In genomic region chr4:66827463-66828162, GRCm38 (mm10) we compare ENCODE assay signal across 8 mouse cellular contexts. TPM values are rescaled to one million over a fixed set of nuclear protein-coding genes. Genes with fewer than 3 reads are reported as not detected.
A peak's percentile ranks its signal among the peaks of the same experiment; 100 is the strongest.
DNase-seq lines count a peak whose midpoint lies in the region; ATAC-seq and TF ChIP-seq lines count a peak whose summit lies in the region.

Gene Tlr4, plus strand, starts transcription at chr4:66827584.

- peak within 1 kb of the TSS; percentile 20 for H3K4me3 ChIP-seq in embryonic facial prominence, embryonic 15.5 days (replicated peaks)
- peak within 1 kb of the TSS; percentile 50 for H3K4me3 ChIP-seq in heart, postnatal 0 days (ENCODE audit: low read depth, low read length)
- peak within 1 kb of the TSS; percentile 42 for H3K4me3 ChIP-seq in layer of hippocampus, adult 2 months
- H3K4me3 ChIP-seq in midbrain, embryonic 16.5 days (ENCODE audit: low read depth, low read length): no peak within 1 kb of the TSS

- peak within 1 kb of the TSS; percentile 72 for H3K27ac ChIP-seq in embryonic facial prominence, embryonic 15.5 days (replicated peaks)
- H3K27ac ChIP-seq in heart, postnatal 0 days (ENCODE audit: low read depth): peak within 1 kb of the TSS; percentile 93
- H3K27ac ChIP-seq in layer of hippocampus, adult 2 months: peak within 1 kb of the TSS; percentile 70
- H3K27ac ChIP-seq in midbrain, embryonic 16.5 days (ENCODE audit: low read length): no peak within 1 kb of the TSS

- TF ChIP-seq CTCF in heart, postnatal 0 days (IDR thresholded peaks at IDR 0.05; ENCODE audit: low read depth): no peak
- no peak for TF ChIP-seq CTCF in layer of hippocampus, adult 2 months (conservative IDR thresholded peaks at IDR 0.05)

- no peaks in the 10 kb centered on the region for H3K9me3 ChIP-seq in embryonic facial prominence, embryonic 15.5 days (replicated peaks)
- H3K9me3 ChIP-seq in heart, postnatal 0 days (replicated peaks; ENCODE audit: control insufficient read depth, low read length): no peaks in the 10 kb centered on the region
- H3K9me3 ChIP-seq in midbrain, embryonic 16.5 days (replicated peaks; ENCODE audit: control insufficient read depth, low read length, poor library complexity, severe bottlenecking): no peaks in the 10 kb centered on the region

- H3K4me1 ChIP-seq in embryonic facial prominence, embryonic 15.5 days: no peaks in the 10 kb centered on the region
- peaks cover 13% of the 10 kb centered on the region; the same call in 1 of the 2 replicates for H3K4me1 ChIP-seq in heart, postnatal 0 days (ENCODE audit: control insufficient read depth, insufficient read depth)
- no peaks in the 10 kb centered on the region for H3K4me1 ChIP-seq in midbrain, embryonic 16.5 days (ENCODE audit: control insufficient read depth, insufficient read depth, low read length)

- TF ChIP-seq EP300 in heart, postnatal 0 days (IDR thresholded peaks at IDR 0.05; ENCODE audit: low read depth): no peak

- H3K27me3 ChIP-seq in embryonic facial prominence, embryonic 15.5 days: no peaks in the 10 kb centered on the region
- no peaks in the 10 kb centered on the region for H3K27me3 ChIP-seq in heart, postnatal 0 days (ENCODE audit: control insufficient read depth, insufficient read depth, low read length)
- no peaks in the 10 kb centered on the region for H3K27me3 ChIP-seq in midbrain, embryonic 16.5 days (ENCODE audit: control insufficient read depth, insufficient read depth, low read depth, low read length)

- peak; percentile 75 to 78 for DNase-seq in B cell, adult 2 months
- peak; percentile 15 to 48 for DNase-seq in adrenal gland, adult 18-20 months (ENCODE audit: low spot score in 2 of 2)
- peak; percentile 86 for DNase-seq in heart, postnatal 0 days (ENCODE audit: low spot score)
- DNase-seq in layer of hippocampus, adult 2 months (ENCODE audit: low spot score in 2 of 2): peak; percentile 10 to 41
- peak; percentile 88 to 92 for DNase-seq in lung, adult 18-20 months
- peak; percentile 92 for DNase-seq in skeletal muscle tissue, adult 2 months (ENCODE audit: low read depth, low spot score)

- H3K4me2 ChIP-seq in embryonic facial prominence, embryonic 15.5 days (replicated peaks): peak within 1 kb of the TSS; percentile 34
- peak within 1 kb of the TSS; percentile 66 for H3K4me2 ChIP-seq in heart, postnatal 0 days (ENCODE audit: low read depth, low read length)
- H3K4me2 ChIP-seq in midbrain, embryonic 16.5 days (ENCODE audit: low read length): no peak within 1 kb of the TSS

- H3K36me3 ChIP-seq in embryonic facial prominence, embryonic 15.5 days: no peaks in the 10 kb centered on the region
- H3K36me3 ChIP-seq in heart, postnatal 0 days (replicated peaks; ENCODE audit: control insufficient read depth, insufficient read depth, low read length): no peaks in the 10 kb centered on the region
- no peaks in the 10 kb centered on the region for H3K36me3 ChIP-seq in midbrain, embryonic 16.5 days (ENCODE audit: control insufficient read depth, insufficient read depth, low read length)

- no peak within 1 kb of the TSS; the same call in 1 of the 2 replicates for H3K9ac ChIP-seq in embryonic facial prominence, embryonic 15.5 days
- peak within 1 kb of the TSS; percentile 66 for H3K9ac ChIP-seq in heart, postnatal 0 days (replicated peaks; ENCODE audit: low read depth, low read length)
- no peak within 1 kb of the TSS for H3K9ac ChIP-seq in midbrain, embryonic 16.5 days (ENCODE audit: low read depth, low read length)

- 40% methylated on average over 11 of the region's 11 CpGs for WGBS in embryonic facial prominence, embryonic 15.5 days
- WGBS in heart, postnatal 0 days: 29% methylated on average over 11 of the region's 11 CpGs
- WGBS in midbrain, embryonic 16.5 days: 81% methylated on average over 11 of the region's 11 CpGs

- peak; percentile 60 for ATAC-seq in embryonic facial prominence, embryonic 15.5 days (ENCODE audit: insufficient number of reproducible peaks, low FRiP score, low TSS enrichment, low read depth)
- ATAC-seq in heart, postnatal 0 days (ENCODE audit: insufficient read depth, low read depth): peak; percentile 73
- ATAC-seq in midbrain, embryonic 16.5 days: no peak

RNA-seq across cellular contexts. Expression of gene Tlr4, which starts in this region (rescaled TPM):
- 1 to 10 TPM; 7.2 to 9.5 TPM for total RNA-seq in adrenal gland, adult 18-20 months (2021)
- polyA plus RNA-seq in embryonic facial prominence, embryonic 15.5 days (2015; fragmentation: Nextera tagmentation; extraction: Ambion mirVana): 1.7 and 2.3 TPM in 2 replicates
- 19.6 and 20.8 TPM in 2 replicates for total RNA-seq in heart, postnatal 0 days (2014; rRNA removed; ENCODE audit: low replicate concordance)
- polyA plus RNA-seq in heart, postnatal 0 days (2015; fragmentation: Nextera tagmentation; extraction: Ambion mirVana): 2.7 and 2.9 TPM in 2 replicates
- total RNA-seq in layer of hippocampus, adult 2 months (2021): 1 to 10 TPM; 1.8 to 2.0 TPM
- 0.61 and 1.2 TPM in 2 replicates for polyA plus RNA-seq in midbrain, embryonic 16.5 days (2015; fragmentation: Nextera tagmentation; extraction: Ambion mirVana)

Comparison
In these comparisons a context has a peak if more than half of its experiments do, and no peak if none do; other contexts are left out.
1. DNase-seq: peak in every context shown above with its lines; median percentile 92 in skeletal muscle tissue, adult 2 months; 90 in lung, adult 18-20 months; 86 in heart, postnatal 0 days; 76 in B cell, adult 2 months; 32 in adrenal gland, adult 18-20 months; 26 in layer of hippocampus, adult 2 months.